Mouse (Mus musculus): ENCODE data around the gene F830045P16Rik. TPM values are rescaled to one million over a fixed set of nuclear protein-coding genes. Genes with fewer than 3 reads are reported as not detected.

Gene F830045P16Rik
- polyA plus RNA-seq, 1 experiment = not detected

GRCm38 (mm10) chr2:129470839-129471238 lies 65.6 kb downstream of the F830045P16Rik start:
- TF ChIP-seq POLR2A (IDR thresholded peaks at IDR 0.05; ENCODE audit: borderline replicate concordance, extremely low read depth, insufficient read depth, insufficient read length, poor library complexity, severe bottlenecking) (no peak), CTCF (IDR thresholded peaks at IDR 0.05; ENCODE audit: borderline replicate concordance, extremely low read depth, insufficient read depth, insufficient read length) (no peak)
- no peak for DNase-seq (ENCODE audit: low read depth)

DNA sequence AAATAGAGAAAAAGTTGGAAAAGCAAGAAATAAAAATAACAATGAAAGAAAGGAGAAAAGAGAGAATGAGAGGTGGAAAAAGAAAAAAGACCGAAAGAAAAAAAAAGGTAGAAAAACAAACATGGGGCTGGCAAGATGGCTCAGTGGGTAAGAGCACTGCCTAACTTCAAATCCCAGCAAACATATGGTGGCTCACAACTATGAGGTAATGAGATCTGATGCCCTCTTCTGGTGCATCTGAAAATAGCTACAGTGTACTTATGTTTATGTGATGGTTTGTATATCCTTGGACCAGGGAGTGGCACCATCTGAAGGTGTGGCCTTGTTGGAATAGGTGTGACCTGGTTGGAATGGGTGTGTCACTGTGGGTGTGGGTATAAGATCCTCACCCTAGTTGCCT lies 97.6 kb downstream of the F830045P16Rik start:
- DNase-seq (ENCODE audit: low read depth) = peak; percentile 9

DNA sequence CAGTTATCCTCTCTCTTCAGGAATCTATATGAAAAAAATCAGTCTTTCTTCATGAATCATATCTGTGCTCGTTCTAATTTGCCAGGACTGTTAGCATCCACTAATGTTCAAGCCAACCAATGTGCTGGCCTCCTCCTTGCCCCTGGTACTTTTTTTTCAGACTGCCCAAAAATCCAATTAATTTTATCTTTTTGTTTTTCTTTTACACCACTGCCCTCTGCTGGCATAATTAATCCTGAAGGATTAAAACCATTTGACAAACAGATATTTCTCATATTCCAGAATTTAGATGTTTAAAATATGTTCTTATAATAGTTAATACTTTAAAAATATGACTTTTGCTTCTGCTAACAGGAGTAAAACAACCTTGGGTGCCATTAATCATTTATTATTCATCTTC lies 101.2 kb downstream of the F830045P16Rik start:
- TF ChIP-seq CTCF (IDR thresholded peaks at IDR 0.05; ENCODE audit: borderline replicate concordance, extremely low read depth, insufficient read depth, insufficient read length) (no peak), POLR2A (IDR thresholded peaks at IDR 0.05; ENCODE audit: borderline replicate concordance, extremely low read depth, insufficient read depth, insufficient read length, poor library complexity, severe bottlenecking) (no peak)
- peak; percentile 33 for DNase-seq (ENCODE audit: low read depth)

DNA sequence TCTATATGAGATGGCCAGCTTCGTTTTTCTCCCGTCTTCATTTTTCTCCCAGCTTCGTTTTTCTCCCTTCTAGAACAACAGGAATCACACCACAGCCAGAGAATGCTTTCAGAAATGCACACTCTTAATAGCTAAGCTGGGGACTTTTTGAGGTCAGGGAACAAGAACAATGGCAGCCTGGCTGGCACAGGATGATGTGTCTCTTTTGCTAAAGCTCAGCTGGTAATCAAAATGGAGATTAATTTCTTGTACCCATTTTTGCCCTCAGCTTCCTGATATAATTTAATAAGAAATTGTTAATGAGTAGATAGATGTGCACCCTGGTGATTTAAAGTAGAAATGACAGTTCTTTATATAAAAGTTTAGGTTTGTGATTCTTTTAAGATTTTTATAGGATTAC lies 112.7 kb downstream of the F830045P16Rik start:
- TF ChIP-seq POLR2A (IDR thresholded peaks at IDR 0.05; ENCODE audit: borderline replicate concordance, extremely low read depth, insufficient read depth, insufficient read length, poor library complexity, severe bottlenecking) = no peak
- TF ChIP-seq CTCF (IDR thresholded peaks at IDR 0.05; ENCODE audit: borderline replicate concordance, extremely low read depth, insufficient read depth, insufficient read length) = no peak
- peak; percentile 28 for DNase-seq (ENCODE audit: low read depth)

DNA sequence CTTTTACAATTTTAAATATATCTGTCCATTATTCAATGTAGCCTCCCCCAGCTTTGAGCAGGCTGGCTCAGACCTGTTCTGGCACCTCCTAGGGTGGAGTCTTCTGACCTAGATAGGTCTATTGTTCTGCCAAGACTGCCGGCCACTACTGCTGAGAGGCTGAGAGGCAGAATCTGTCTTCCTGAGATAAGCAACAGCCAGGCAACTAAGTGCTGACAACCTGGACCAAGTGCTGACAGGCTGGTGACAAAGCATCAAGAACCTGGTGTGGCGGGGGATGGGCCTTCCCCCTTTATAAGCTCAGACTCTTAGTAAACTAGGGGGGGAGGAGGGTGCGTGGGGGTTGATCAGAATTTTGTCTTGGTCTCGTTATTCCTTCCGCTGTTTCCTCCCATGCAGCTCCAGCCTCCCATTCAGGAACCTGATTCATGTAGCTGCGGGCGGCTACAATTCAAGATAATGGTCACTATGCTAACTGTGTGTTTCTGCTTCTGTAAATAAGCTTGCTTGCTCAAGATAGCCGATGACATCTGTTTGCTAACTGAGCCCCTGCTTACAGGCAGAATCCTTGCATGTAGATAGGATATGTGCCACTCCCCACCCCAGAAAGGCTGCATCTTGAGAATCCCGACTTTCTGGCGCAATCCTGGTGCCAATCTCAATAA lies 115.4 kb downstream of the F830045P16Rik start:
- DNase-seq (ENCODE audit: low read depth) = no peak
- TF ChIP-seq CTCF (IDR thresholded peaks at IDR 0.05; ENCODE audit: borderline replicate concordance, extremely low read depth, insufficient read depth, insufficient read length) (no peak), POLR2A (IDR thresholded peaks at IDR 0.05; ENCODE audit: borderline replicate concordance, extremely low read depth, insufficient read depth, insufficient read length, poor library complexity, severe bottlenecking) (no peak)

GRCm38 (mm10) chr2:129419361-129419880 lies 117.0 kb downstream of the F830045P16Rik start:
- no peak for TF ChIP-seq CTCF (IDR thresholded peaks at IDR 0.05; ENCODE audit: borderline replicate concordance, extremely low read depth, insufficient read depth, insufficient read length)
- no peak for TF ChIP-seq POLR2A (IDR thresholded peaks at IDR 0.05; ENCODE audit: borderline replicate concordance, extremely low read depth, insufficient read depth, insufficient read length, poor library complexity, severe bottlenecking)
- no peak for DNase-seq (ENCODE audit: low read depth)

- DNase-seq (ENCODE audit: low read depth) = peak; percentile 51
- TF ChIP-seq POLR2A (IDR thresholded peaks at IDR 0.05; ENCODE audit: borderline replicate concordance, extremely low read depth, insufficient read depth, insufficient read length, poor library complexity, severe bottlenecking) (no peak), CTCF (IDR thresholded peaks at IDR 0.05; ENCODE audit: borderline replicate concordance, extremely low read depth, insufficient read depth, insufficient read length) (no peak)
Observed at GRCm38 (mm10) chr2:129414593-129414992, 121.8 kb downstream of the F830045P16Rik start.

DNA sequence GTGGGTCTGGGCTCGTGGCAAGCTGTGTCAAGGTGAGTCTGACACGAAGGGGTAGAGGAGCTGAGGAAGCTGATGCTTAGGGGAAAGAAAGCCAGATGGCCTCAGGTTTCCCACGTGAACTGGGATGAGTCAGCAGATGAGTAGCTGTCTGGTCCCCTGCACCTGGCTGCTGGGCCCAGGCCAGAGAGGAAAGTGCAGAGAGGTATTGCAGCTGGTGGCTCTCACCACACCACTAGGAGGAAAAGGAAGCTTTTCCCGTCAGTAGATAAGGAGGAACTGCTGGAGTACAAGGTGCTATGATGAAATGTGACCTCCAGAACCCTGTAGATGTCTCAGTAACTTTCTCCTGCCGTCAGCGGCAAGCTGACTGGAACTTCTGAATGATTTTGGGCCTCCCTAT lies 122.9 kb downstream of the F830045P16Rik start:
- DNase-seq (ENCODE audit: low read depth) = no peak
- no peak for TF ChIP-seq POLR2A (IDR thresholded peaks at IDR 0.05; ENCODE audit: borderline replicate concordance, extremely low read depth, insufficient read depth, insufficient read length, poor library complexity, severe bottlenecking)
- no peak for TF ChIP-seq CTCF (IDR thresholded peaks at IDR 0.05; ENCODE audit: borderline replicate concordance, extremely low read depth, insufficient read depth, insufficient read length)

- DNase-seq (ENCODE audit: low read depth) = no peak
- TF ChIP-seq CTCF (IDR thresholded peaks at IDR 0.05; ENCODE audit: borderline replicate concordance, extremely low read depth, insufficient read depth, insufficient read length) = no peak
- TF ChIP-seq POLR2A (IDR thresholded peaks at IDR 0.05; ENCODE audit: borderline replicate concordance, extremely low read depth, insufficient read depth, insufficient read length, poor library complexity, severe bottlenecking) = no peak
Observed at GRCm38 (mm10) chr2:129411651-129412050, 124.8 kb downstream of the F830045P16Rik start.

GRCm38 (mm10) chr2:129410344-129410743 lies 126.1 kb downstream of the F830045P16Rik start:
- TF ChIP-seq POLR2A (IDR thresholded peaks at IDR 0.05; ENCODE audit: borderline replicate concordance, extremely low read depth, insufficient read depth, insufficient read length, poor library complexity, severe bottlenecking) (no peak), CTCF (IDR thresholded peaks at IDR 0.05; ENCODE audit: borderline replicate concordance, extremely low read depth, insufficient read depth, insufficient read length) (no peak)
- DNase-seq (ENCODE audit: low read depth) = no peak

- TF ChIP-seq POLR2A (IDR thresholded peaks at IDR 0.05; ENCODE audit: borderline replicate concordance, extremely low read depth, insufficient read depth, insufficient read length, poor library complexity, severe bottlenecking) = no peak
- TF ChIP-seq CTCF (IDR thresholded peaks at IDR 0.05; ENCODE audit: borderline replicate concordance, extremely low read depth, insufficient read depth, insufficient read length) = peak; percentile 96
- DNase-seq (ENCODE audit: low read depth) = peak; percentile 84
Observed at GRCm38 (mm10) chr2:129408476-129408875, 127.9 kb downstream of the F830045P16Rik start.

Other genes starting within 250 kb of the F830045P16Rik start
- gene Ckap2l, start 239.4 kb downstream of the F830045P16Rik start, polyA plus RNA-seq (2012; rRNA removed) = 4.4 and 6.9 TPM in 2 replicates
- gene Il1a, start 226.6 kb downstream of the F830045P16Rik start, polyA plus RNA-seq (2012; rRNA removed) = 0.15 and 0.18 TPM in 2 replicates
- gene Il1b, start 165.5 kb downstream of the F830045P16Rik start, polyA plus RNA-seq (2012; rRNA removed) = 0.10 TPM in 1 of 2 replicates, not detected in the other
- gene Sirpa, start 56.2 kb upstream of the F830045P16Rik start, polyA plus RNA-seq (2012; rRNA removed) = 36.2 and 44.6 TPM in 2 replicates
- 4.3 and 6.9 TPM in 2 replicates for gene Pdyn, start 163.2 kb upstream of the F830045P16Rik start, polyA plus RNA-seq (2012; rRNA removed)